Mouse (Mus musculus) left cerebral cortex, postnatal 10 days (tissue): Measurements from ENCODE around the gene Lpar3. TPM values are rescaled to one million over a fixed set of nuclear protein-coding genes. Genes with fewer than 3 reads are reported as not detected.

Experiments used
- DNase-seq, 2 experiments: peaks; one replicate each; pipeline ENCODE4 v3.0.0; 2021 to 2022; ENCODE audit warnings: low spot score in 2 of 2, mixed read lengths in 1 of 2; ENCODE audit errors: extremely low spot score in 1 of 2
- intact Hi-C: fragments of 180-260 bp; cut with DNase I; formaldehyde crosslinking; loops from one replicate; pipeline ENCODE4 v1.15.1; 2025
- total RNA-seq, 2 experiments: library from RNA; stranded (reverse); gene quantifications; 2 replicates each; pipeline ENCODE4 v1.2.3; 2021

Gene Lpar3
- total RNA-seq, 2 experiments from 2014 or later: 0.36 to 0.58 TPM

- no peak for DNase-seq
- intact Hi-C loops: loop anchor here (10.0 kb wide), 1 partner anchor 618 kb away; no protein-coding TSS in a partner anchor
These were observed 106.2 kb downstream of the Lpar3 start for GRCm38 (mm10) chr3:146326743-146327536.

GRCm38 (mm10) chr3:146327537-146328255 lies 106.9 kb downstream of the Lpar3 start:
- intact Hi-C loops: loop anchor here (10.0 kb wide), 1 partner anchor 617 kb away; no protein-coding TSS in a partner anchor
- DNase-seq: peak; percentile 87 to 88

- intact Hi-C loops: loop anchor here (10.0 kb wide), 1 partner anchor 616 kb away; no protein-coding TSS in a partner anchor
- DNase-seq: no peak
These were observed 108.0 kb downstream of the Lpar3 start for GRCm38 (mm10) chr3:146328749-146329148.

- intact Hi-C loops: no loop called here
- DNase-seq: no peak
These were observed 111.1 kb downstream of the Lpar3 start for GRCm38 (mm10) chr3:146331819-146332218.

GRCm38 (mm10) chr3:146333270-146333669 lies 112.5 kb downstream of the Lpar3 start:
- DNase-seq: no peak
- intact Hi-C loops: no loop called here

- intact Hi-C loops: no loop called here
- DNase-seq: no peak
These were observed 113.3 kb downstream of the Lpar3 start for GRCm38 (mm10) chr3:146334070-146334469.

Other genes starting within 250 kb of the Lpar3 start
- gene Syde2, start 233.1 kb upstream of the Lpar3 start, total RNA-seq: 1 to 10 TPM; 3.1 to 4.3 TPM
- under 1 TPM; 0.26 to 0.36 TPM for gene Wdr63, start 112.8 kb upstream of the Lpar3 start, total RNA-seq
- gene Mcoln3, start 103.5 kb upstream of the Lpar3 start, total RNA-seq: not detected
- under 1 TPM in 1 of 2 experiments, not detected in 1; 0.60 TPM for gene Mcoln2, start 71.1 kb upstream of the Lpar3 start, total RNA-seq
- gene Ssx2ip, start 183.7 kb downstream of the Lpar3 start, total RNA-seq: 100 to 1,000 TPM; 136 to 158 TPM
- 1 to 10 TPM; 6.4 to 6.8 TPM for gene Ctbs, start 228.8 kb downstream of the Lpar3 start, total RNA-seq